ENCODE assay signal across 9 mouse cellular contexts in genomic region chr7:112336213-112336631, GRCm38 (mm10).
DNase-seq lines count a peak whose midpoint lies in the region; ATAC-seq and TF ChIP-seq lines count a peak whose summit lies in the region.
"Had no signal": no experiment of that assay in that cellular context is flagged by ENCODE, and none has a peak within 500 bp of the region (broad histone marks: within the 10 kb centered on the region; RNA-seq: fewer than 3 reads in every experiment).

No protein-coding gene starts in this region.

- H3K36me3 ChIP-seq in lung, embryonic 15.5 days, result no peaks in the 10 kb centered on the region
- no peaks in the 10 kb centered on the region for H3K36me3 ChIP-seq in hindbrain, embryonic 16.5 days (ENCODE audit: control insufficient read depth, insufficient read depth, low read length)
- no peaks in the 10 kb centered on the region for H3K36me3 ChIP-seq in limb, embryonic 14.5 days (ENCODE audit: control insufficient read depth, insufficient read depth, low read length)
- no peaks in the 10 kb centered on the region for H3K36me3 ChIP-seq in thymus, adult 2 months (ENCODE audit: control insufficient read depth, insufficient read depth, low read length)
- H3K36me3 ChIP-seq: neural tube, embryonic 12.5 days had no signal

- no peak for DNase-seq in lung, adult 18-20 months
- DNase-seq in frontal cortex, postnatal 25 days (ENCODE audit: low spot score in 2 of 2), result peak; percentile 36 to 55
- peak; percentile 76 for DNase-seq in limb, embryonic 14.5 days (ENCODE audit: low spot score)
- DNase-seq in adrenal gland, postnatal 4 days (ENCODE audit: low spot score in 2 of 2), result no peak
- no peak for DNase-seq in thymus, adult 2 months
- no peak for DNase-seq in MN1 (ENCODE audit: low spot score)

- TF ChIP-seq POLR2A in limb, embryonic 14.5 days (IDR thresholded peaks at IDR 0.05; ENCODE audit: borderline replicate concordance, extremely low read depth, insufficient read depth, insufficient read length), result no peak
- no peak for TF ChIP-seq POLR2A in thymus, adult 2 months (IDR thresholded peaks at IDR 0.05; ENCODE audit: control insufficient read depth, extremely low read depth, insufficient read depth, low read length, poor library complexity)

- no peak overlapping the region for H3K4me3 ChIP-seq in lung, embryonic 15.5 days
- H3K4me3 ChIP-seq in hindbrain, embryonic 16.5 days (ENCODE audit: low read length), result no peak overlapping the region
- H3K4me3 ChIP-seq in limb, embryonic 14.5 days (replicated peaks; ENCODE audit: low read length), result no peak overlapping the region
- no peak overlapping the region for H3K4me3 ChIP-seq in thymus, adult 2 months (ENCODE audit: control insufficient read depth, insufficient read depth, low read length)
- H3K4me3 ChIP-seq: neural tube, embryonic 12.5 days had no signal

- 0 out of 2 replicates have a peak overlapping the region, but pooled peaks have one; percentile 6 for H3K27ac ChIP-seq in lung, embryonic 15.5 days
- H3K27ac ChIP-seq in hindbrain, embryonic 16.5 days (ENCODE audit: low read depth, low read length), result peak overlapping the region; percentile 69
- peak overlapping the region; percentile 50; the same call in 1 of the 2 replicates for H3K27ac ChIP-seq in limb, embryonic 14.5 days (replicated peaks; ENCODE audit: low read depth, low read length)
- H3K27ac ChIP-seq in thymus, adult 2 months (ENCODE audit: control insufficient read depth, insufficient read depth, low read length), result no peak overlapping the region
- H3K27ac ChIP-seq: neural tube, embryonic 12.5 days had no signal

- H3K4me2 ChIP-seq in lung, embryonic 15.5 days, result no peak overlapping the region
- no peak overlapping the region for H3K4me2 ChIP-seq in hindbrain, embryonic 16.5 days (ENCODE audit: low read length)
- H3K4me2 ChIP-seq in limb, embryonic 14.5 days (replicated peaks; ENCODE audit: low read depth, low read length, severe bottlenecking), result peak overlapping the region; percentile 14
- H3K4me2 ChIP-seq: neural tube, embryonic 12.5 days had no signal

- TF ChIP-seq CTCF in thymus, adult 2 months (IDR thresholded peaks at IDR 0.05; ENCODE audit: borderline replicate concordance, control insufficient read depth, extremely low read depth, insufficient read depth, low read length, poor library complexity), result no peak

- WGBS in lung, embryonic 15.5 days, result 58% methylated on average over 6 of the region's 6 CpGs
- WGBS in hindbrain, embryonic 16.5 days, result 51% methylated on average over 6 of the region's 6 CpGs
- WGBS in limb, embryonic 14.5 days, result 47% methylated on average over 6 of the region's 6 CpGs
- WGBS in thymus, adult 2 months, result 90% methylated on average over 6 of the region's 6 CpGs

- H3K27me3 ChIP-seq in lung, embryonic 15.5 days, result no peaks in the 10 kb centered on the region
- H3K27me3 ChIP-seq in hindbrain, embryonic 16.5 days (replicated peaks; ENCODE audit: control insufficient read depth, insufficient read depth, low read length), result no peaks in the 10 kb centered on the region
- no peaks in the 10 kb centered on the region for H3K27me3 ChIP-seq in limb, embryonic 14.5 days (ENCODE audit: control insufficient read depth, insufficient read depth, low read length)
- H3K27me3 ChIP-seq in thymus, adult 2 months (ENCODE audit: control insufficient read depth, insufficient read depth, low read length), result no peaks in the 10 kb centered on the region
- H3K27me3 ChIP-seq: neural tube, embryonic 12.5 days had no signal

- no peak for ATAC-seq in lung, embryonic 15.5 days (ENCODE audit: borderline replicate concordance, extremely low read depth, low FRiP score, low TSS enrichment)
- peak; percentile 81 for ATAC-seq in hindbrain, embryonic 16.5 days
- ATAC-seq in limb, embryonic 14.5 days (ENCODE audit: low FRiP score, low read depth), result peak; percentile 88

- no peak overlapping the region for H3K9ac ChIP-seq in lung, embryonic 15.5 days
- H3K9ac ChIP-seq in hindbrain, embryonic 16.5 days (ENCODE audit: low read depth, low read length), result no peak overlapping the region
- 0 out of 2 replicates have a peak overlapping the region, but pooled peaks have one; percentile 3 for H3K9ac ChIP-seq in limb, embryonic 14.5 days (ENCODE audit: low read depth, low read length, severe bottlenecking)
- H3K9ac ChIP-seq: neural tube, embryonic 12.5 days had no signal

- no peaks in the 10 kb centered on the region for H3K9me3 ChIP-seq in lung, embryonic 15.5 days
- H3K9me3 ChIP-seq in hindbrain, embryonic 16.5 days (ENCODE audit: control insufficient read depth, low read length), result no peaks in the 10 kb centered on the region
- H3K9me3 ChIP-seq in limb, embryonic 14.5 days (ENCODE audit: control insufficient read depth, low read length), result no peaks in the 10 kb centered on the region
- H3K9me3 ChIP-seq: neural tube, embryonic 12.5 days had no signal

- H3K4me1 ChIP-seq in lung, embryonic 15.5 days, result peaks cover 16% of the 10 kb centered on the region; the same call in 1 of the 2 replicates
- H3K4me1 ChIP-seq in hindbrain, embryonic 16.5 days (ENCODE audit: control insufficient read depth, insufficient read depth, low read depth, low read length), result peaks cover 9% of the 10 kb centered on the region
- H3K4me1 ChIP-seq in limb, embryonic 14.5 days (ENCODE audit: control insufficient read depth, insufficient read depth, low read length), result peaks cover 19% of the 10 kb centered on the region
- no peaks in the 10 kb centered on the region for H3K4me1 ChIP-seq in thymus, adult 2 months (replicated peaks; ENCODE audit: control insufficient read depth, insufficient read depth, low read length)
- H3K4me1 ChIP-seq: neural tube, embryonic 12.5 days had no signal

Comparison
In these comparisons a context has a peak if more than half of its experiments do, and no peak if none do; other contexts are left out.
1. DNase-seq: peak in frontal cortex, postnatal 25 days (2 of 2) and limb, embryonic 14.5 days (single experiment); none in lung, adult 18-20 months (0 of 2), adrenal gland, postnatal 4 days (0 of 2), thymus, adult 2 months (single experiment) and MN1 (single experiment).